In the genomic region with DNA sequence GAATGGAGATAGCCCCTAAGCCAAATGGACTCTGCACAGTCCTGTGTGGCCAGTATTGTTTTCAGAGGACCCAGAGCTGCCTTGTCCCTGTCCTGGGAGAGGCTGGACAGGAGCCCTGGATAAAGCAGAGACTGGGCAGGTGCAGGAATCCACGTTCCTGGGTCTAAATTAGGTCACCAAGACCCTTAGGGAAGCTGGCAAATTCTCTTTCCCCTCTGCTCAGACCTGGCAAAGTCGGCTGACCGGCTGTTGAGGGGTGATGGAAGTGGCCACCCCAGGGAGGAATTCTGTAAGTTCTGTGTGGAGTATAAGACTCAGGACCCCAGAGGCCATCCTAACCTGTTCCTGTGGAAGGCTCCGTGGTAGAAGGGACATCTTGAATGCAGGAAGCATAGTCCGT, we compare ENCODE assay signal across 33 mouse cellular contexts. TPM values are rescaled to one million over a fixed set of nuclear protein-coding genes. Genes with fewer than 3 reads are reported as not detected.
"Had no signal": no experiment of that assay in that cellular context is flagged by ENCODE, and none has a peak within 500 bp of the region (broad histone marks: within the 10 kb centered on the region; RNA-seq: fewer than 3 reads in every experiment).

No protein-coding gene starts in this region.

- H3K27me3 ChIP-seq: intestine, embryonic 15.5 days; limb, embryonic 13.5 days; limb, embryonic 15.5 days had no signal

- H3K36me3 ChIP-seq: heart, embryonic 10.5 days; heart, embryonic 12.5 days; intestine, embryonic 15.5 days; limb, embryonic 13.5 days; limb, embryonic 15.5 days; liver, embryonic 12.5 days had no signal

- H3K4me3 ChIP-seq: heart, embryonic 10.5 days; heart, embryonic 12.5 days; intestine, embryonic 15.5 days; limb, embryonic 13.5 days; limb, embryonic 15.5 days; liver, embryonic 12.5 days had no signal

- H3K4me2 ChIP-seq: heart, embryonic 12.5 days; hindbrain, embryonic 14.5 days; intestine, embryonic 15.5 days; limb, embryonic 13.5 days; limb, embryonic 15.5 days; liver, embryonic 12.5 days had no signal

- DNase-seq: gastrocnemius, postnatal 10 days; gastrocnemius, postnatal 25 days; heart, adult 18-20 months; heart, postnatal 10 days; heart, postnatal 4 days; kidney, adult 18-20 months; kidney, adult 8-10 months; kidney, postnatal 10 days; kidney, postnatal 36 days; layer of hippocampus, adult 9-11 months; layer of hippocampus, postnatal 36 days; left cerebral cortex, postnatal 4 days; lung, adult 18-20 months had no signal

- H3K9me3 ChIP-seq: heart, embryonic 10.5 days; heart, embryonic 12.5 days; intestine, embryonic 15.5 days; limb, embryonic 13.5 days; limb, embryonic 15.5 days; liver, embryonic 12.5 days had no signal

- H3K27ac ChIP-seq: heart, embryonic 10.5 days; hindbrain, embryonic 14.5 days; intestine, embryonic 15.5 days; limb, embryonic 13.5 days; limb, embryonic 15.5 days; liver, embryonic 12.5 days; liver, embryonic 14.5 days had no signal

- ATAC-seq: hindbrain, embryonic 16.5 days; inflammation-experienced regulatory T-cells, adult 6 months; intestine, embryonic 15.5 days; intestine, postnatal 0 days; liver, embryonic 12.5 days had no signal

- H3K4me1 ChIP-seq: intestine, embryonic 15.5 days; limb, embryonic 13.5 days; limb, embryonic 15.5 days; liver, embryonic 12.5 days had no signal

- H3K9ac ChIP-seq: heart, embryonic 12.5 days; hindbrain, embryonic 14.5 days; intestine, embryonic 15.5 days; limb, embryonic 13.5 days; limb, embryonic 15.5 days; liver, embryonic 12.5 days; liver, embryonic 14.5 days had no signal

RNA-seq across cellular contexts. Expression of a gene that starts 36.9 kb away (rescaled TPM):
- polyA plus RNA-seq: inflammation-experienced regulatory T-cells, adult 6 months had no signal

RNA-seq across cellular contexts. Expression of a gene that starts 42.3 kb away (rescaled TPM):
- polyA plus RNA-seq: heart, embryonic 10.5 days; heart, embryonic 12.5 days; heart, embryonic 14.5 days; heart, embryonic 16.5 days; hindbrain, embryonic 11.5 days; hindbrain, embryonic 14.5 days; hindbrain, embryonic 16.5 days; inflammation-experienced regulatory T-cells, adult 6 months; intestine, embryonic 15.5 days; intestine, postnatal 0 days; kidney, embryonic 14.5 days; kidney, embryonic 16.5 days; large intestine, adult 2 months; limb, embryonic 11.5 days; limb, embryonic 13.5 days; limb, embryonic 15.5 days; liver, adult 2 months; liver, embryonic 12.5 days; liver, embryonic 14.5 days; liver, embryonic 16.5 days had no signal
